Mouse (Mus musculus) lung, adult 18-20 months (tissue): Measurements from ENCODE around the gene Srpk2.
A peak's percentile ranks its signal among the peaks of the same experiment; 100 is the strongest.
"Not testable (repeated sequence)": the region's sequence is repeated elsewhere in the genome, so short reads cannot be mapped to it uniquely, and the experiment has no call there.

ENCODE experiments used
- DNase-seq, 2 experiments: peaks; one replicate each; pipeline ENCODE4 v3.0.0; 2022; ENCODE audit warnings: mixed read lengths in 2 of 2

Gene Srpk2

GRCm38 (mm10) chr5:23561227-23561626, 123.2 kb downstream of the Srpk2 start:
- DNase-seq = peak in 1 of 2 experiments; percentile 38

- no peak for DNase-seq
These were observed 124.2 kb downstream of the Srpk2 start for GRCm38 (mm10) chr5:23560171-23560570.

- no peak for DNase-seq
These were observed 128.2 kb downstream of the Srpk2 start for GRCm38 (mm10) chr5:23556007-23556770.

DNA sequence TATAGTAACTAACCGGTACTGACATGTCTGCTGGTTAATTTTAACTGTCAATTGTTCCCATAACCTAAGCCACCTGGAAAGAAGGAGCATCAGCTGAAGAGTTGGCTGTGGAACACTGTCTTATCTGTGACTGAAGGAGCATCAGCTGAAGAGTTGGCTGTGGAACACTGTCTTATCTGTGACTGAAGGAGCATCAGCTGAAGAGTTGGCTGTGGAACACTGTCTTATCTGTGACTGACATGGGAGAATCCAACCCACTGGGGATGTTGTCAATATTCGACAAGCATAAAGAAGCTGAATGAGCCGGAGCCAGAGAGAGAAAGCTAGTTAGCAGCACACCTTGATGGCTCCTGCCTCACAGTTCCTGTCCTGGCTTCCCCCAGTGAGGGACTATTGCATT, 131.1 kb downstream of the Srpk2 start:
- DNase-seq = not testable (repeated sequence)

- DNase-seq = peak; percentile 63 to 71
These were observed 132.7 kb downstream of the Srpk2 start for GRCm38 (mm10) chr5:23551687-23552086.

- DNase-seq = no peak
These were observed 148.7 kb downstream of the Srpk2 start for GRCm38 (mm10) chr5:23535692-23536091.

DNA sequence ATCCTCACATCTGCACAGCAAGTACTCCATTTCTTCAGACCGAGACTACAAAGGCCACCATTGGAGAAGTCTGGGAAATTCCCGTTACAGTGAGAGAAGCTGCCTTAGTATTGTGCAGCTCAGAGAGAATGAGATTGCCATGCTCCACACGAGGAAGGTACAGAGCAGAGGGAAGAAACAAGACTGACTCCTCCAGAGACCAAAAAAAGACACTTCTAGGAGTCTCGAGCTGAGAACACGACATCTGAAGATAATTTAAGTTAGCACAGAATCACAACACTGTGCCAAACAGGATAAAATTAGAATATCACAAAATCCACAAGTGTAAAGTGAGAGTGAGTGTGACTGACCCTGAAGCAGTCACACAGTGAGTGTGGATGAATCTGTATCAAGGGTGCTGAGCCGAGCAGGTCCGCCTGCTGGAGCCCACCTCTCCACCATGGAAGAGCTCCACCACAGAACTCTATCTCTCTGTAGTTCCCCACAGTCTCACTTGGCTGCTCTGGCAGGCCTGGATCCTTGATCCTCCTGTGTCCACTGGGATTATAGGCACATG, 152.8 kb downstream of the Srpk2 start:
- DNase-seq = no peak

- no peak for DNase-seq
These were observed 153.3 kb downstream of the Srpk2 start for GRCm38 (mm10) chr5:23531100-23531499.

DNA sequence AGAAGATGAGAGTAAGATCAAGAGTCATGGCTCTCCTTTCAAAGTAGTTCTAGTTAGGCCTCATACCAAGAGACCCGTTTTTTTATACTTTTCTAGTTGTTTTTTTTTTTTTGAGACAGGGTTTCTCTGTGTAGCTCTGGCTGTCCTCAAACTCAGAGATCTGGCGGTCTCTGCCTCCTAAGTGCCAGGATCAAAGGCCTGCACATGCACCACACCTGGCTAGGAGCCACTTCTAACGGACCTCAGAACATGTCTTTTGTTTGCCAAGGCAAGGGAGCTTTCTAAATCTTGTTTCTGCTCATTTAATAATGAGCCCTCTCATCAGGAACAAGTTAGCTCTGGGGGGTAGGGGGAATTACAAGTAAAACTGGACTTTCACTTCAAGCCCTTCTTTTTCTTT, 159.8 kb downstream of the Srpk2 start:
- DNase-seq = no peak

GRCm38 (mm10) chr5:23523936-23524335, 160.5 kb downstream of the Srpk2 start:
- DNase-seq = no peak

GRCm38 (mm10) chr5:23521645-23522044, 162.8 kb downstream of the Srpk2 start:
- DNase-seq = no peak

- DNase-seq = no peak
These were observed 164.7 kb downstream of the Srpk2 start for GRCm38 (mm10) chr5:23519679-23520078.

DNA sequence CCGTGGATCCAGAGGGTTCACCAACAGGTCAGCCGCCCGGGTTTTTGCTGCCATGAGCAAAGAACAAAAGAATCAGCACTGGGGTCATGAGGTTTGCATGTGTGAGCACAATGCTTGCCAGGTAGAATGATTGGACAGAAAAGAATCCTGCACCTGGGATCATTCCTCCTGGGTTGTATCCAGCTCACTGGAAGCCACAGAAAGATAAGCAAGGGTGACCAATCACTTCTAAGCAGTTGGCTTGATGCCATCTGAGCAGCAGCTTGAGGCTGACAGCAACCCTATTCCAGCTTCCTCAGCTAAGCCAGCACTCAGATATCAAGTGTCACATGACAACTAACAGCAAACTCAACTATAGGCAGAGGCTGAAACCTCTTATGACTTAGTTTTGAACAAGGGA, 165.7 kb downstream of the Srpk2 start:
- peak; percentile 21 to 59 for DNase-seq

DNA sequence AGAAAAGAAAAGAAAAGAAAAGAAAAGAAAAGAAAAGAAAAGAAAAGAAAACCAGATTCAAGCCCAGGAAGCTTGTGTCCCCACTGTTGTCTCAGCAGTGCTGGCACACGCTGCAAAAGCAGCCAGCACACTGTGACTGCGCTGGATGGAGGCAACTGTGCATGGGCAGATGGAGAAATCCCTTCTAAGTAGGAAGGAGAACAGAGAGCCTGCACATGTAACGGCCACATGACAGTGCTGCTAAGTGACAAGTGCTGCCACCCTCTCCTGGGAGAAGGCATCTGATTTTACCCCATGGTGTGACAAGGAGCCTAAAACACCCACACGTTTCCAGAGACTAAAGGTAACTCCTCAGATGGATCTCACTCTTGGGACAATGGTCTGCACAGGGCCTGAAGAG, 166.6 kb downstream of the Srpk2 start:
- DNase-seq = no peak

- DNase-seq = no peak
These were observed 167.5 kb downstream of the Srpk2 start for GRCm38 (mm10) chr5:23516962-23517361.

DNA sequence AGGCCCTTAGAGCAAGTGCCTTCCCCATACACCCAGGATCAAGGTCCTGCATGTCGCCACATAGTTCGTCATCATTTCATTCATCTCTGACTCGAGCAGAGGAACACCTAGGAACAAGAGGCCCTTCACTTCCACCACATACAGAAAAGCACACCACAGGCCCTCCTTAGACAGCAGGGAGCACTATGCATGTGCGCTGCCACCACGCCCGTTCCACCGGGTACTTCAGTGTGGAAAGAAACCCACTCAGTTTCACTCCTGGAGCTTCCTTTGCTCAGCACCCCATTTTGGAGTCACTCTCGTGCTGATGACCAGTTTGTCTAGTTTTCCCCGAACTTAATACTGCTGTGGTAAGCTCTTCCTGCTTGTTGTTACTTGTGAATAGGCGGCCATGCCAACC, 169.4 kb downstream of the Srpk2 start:
- DNase-seq = no peak

DNA sequence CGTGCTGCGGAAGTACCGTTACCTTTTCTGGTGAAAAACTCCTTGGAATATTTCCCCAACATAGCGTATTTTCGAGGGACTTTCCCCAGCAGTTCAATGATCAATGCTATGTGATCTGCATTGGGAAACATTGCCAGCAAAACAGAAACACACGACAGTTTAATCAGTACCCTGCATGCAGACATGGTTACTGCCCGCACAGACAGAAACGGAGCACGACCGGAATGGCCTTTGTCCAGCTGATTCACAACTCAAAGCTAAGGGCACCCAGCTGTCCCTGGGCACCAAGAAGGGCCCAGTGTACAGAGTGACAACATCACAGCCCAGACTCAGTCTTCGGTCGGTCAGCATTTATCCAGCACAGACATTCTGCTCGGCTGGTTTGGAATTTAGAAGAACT, 170.9 kb downstream of the Srpk2 start:
- no peak for DNase-seq

- DNase-seq = peak in 1 of 2 experiments; percentile 24
These were observed 171.9 kb downstream of the Srpk2 start for GRCm38 (mm10) chr5:23512556-23512955.

- no peak for DNase-seq
These were observed 173.0 kb downstream of the Srpk2 start for GRCm38 (mm10) chr5:23511456-23511855.

- no peak for DNase-seq
These were observed 175.8 kb downstream of the Srpk2 start for GRCm38 (mm10) chr5:23508630-23509029.

DNA sequence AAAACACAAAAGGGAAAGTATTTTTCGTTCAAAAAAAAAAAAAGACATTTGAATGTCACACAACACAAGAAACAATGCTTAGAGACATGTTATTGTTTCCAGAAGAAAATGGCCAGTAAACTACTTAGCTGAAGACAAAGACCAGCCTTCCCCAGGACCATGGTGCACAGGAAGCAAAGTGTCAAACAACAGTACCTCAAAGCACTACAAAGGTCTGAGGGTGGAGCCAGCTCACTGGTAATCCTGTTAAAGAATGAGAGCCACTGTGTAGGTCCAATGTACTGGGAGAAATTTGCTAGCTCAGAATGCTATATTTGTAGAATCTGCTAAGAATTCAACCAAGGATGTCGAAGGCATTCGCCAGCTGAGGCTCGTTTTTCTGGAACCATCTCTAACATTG, 177.2 kb downstream of the Srpk2 start:
- DNase-seq = no peak

GRCm38 (mm10) chr5:23505578-23505977, 178.8 kb downstream of the Srpk2 start:
- DNase-seq = no peak

- DNase-seq = no peak
These were observed 182.0 kb downstream of the Srpk2 start for GRCm38 (mm10) chr5:23502317-23502937.
